ENCODE assay signal across 15 mouse cellular contexts in the genomic region with DNA sequence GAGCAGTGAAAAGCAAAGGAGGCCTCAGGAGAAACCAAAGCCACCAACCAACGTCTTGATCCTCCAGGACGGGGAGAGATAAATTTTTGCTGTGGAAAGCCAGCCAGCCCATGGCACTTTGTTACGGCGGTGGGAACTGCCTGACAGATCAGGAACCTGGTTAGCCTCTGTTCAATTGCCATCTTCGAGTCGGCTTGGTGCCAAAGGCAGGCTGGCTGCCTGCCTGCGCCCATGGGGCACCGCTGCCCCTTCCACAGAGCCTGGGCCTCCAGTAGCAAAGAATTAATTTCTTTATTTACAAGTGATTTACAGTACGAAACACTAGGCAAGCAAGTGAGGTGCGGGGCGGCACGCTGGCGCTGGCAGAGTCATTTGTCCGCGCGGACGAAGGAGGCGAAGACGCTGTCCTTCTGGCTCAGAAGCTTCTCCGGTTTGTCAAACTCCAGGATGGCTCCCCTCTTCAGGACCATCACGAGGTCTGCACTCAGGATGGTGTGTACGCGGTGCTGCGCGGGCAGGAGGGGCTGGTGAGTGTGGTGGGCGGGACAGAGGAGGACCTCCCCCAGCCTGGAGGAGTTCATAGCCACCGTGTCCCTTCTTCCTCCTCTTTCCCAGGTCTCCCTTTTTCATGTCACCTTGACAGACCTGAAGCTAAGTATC. TPM values are rescaled to one million over a fixed set of nuclear protein-coding genes. Genes with fewer than 3 reads are reported as not detected.
DNase-seq lines count a peak whose midpoint lies in the region; ATAC-seq and TF ChIP-seq lines count a peak whose summit lies in the region.
"Had no signal": no experiment of that assay in that cellular context is flagged by ENCODE, and none has a peak within 500 bp of the region (broad histone marks: within the 10 kb centered on the region; RNA-seq: fewer than 3 reads in every experiment).

No protein-coding gene starts in this region.

- no peaks in the 10 kb centered on the region; the same call in 1 of the 2 replicates for H3K36me3 ChIP-seq in forebrain, embryonic 13.5 days (ENCODE audit: poor library complexity, severe bottlenecking)
- no peaks in the 10 kb centered on the region for H3K36me3 ChIP-seq in forebrain, embryonic 10.5 days (replicated peaks)
- 0 out of 2 replicates have a peak, but pooled peaks cover 7% of the 10 kb centered on the region for H3K36me3 ChIP-seq in forebrain, postnatal 0 days (ENCODE audit: insufficient read depth)

- H3K4me2 ChIP-seq in forebrain, embryonic 13.5 days = peak overlapping the region; percentile 14
- peak overlapping the region; percentile 17; the same call in 1 of the 2 replicates for H3K4me2 ChIP-seq in forebrain, postnatal 0 days (ENCODE audit: low read depth)

- DNase-seq in forebrain, embryonic 10.5 days (ENCODE audit: extremely low spot score, low spot score) = no peak
- peak; percentile 63 to 64 for DNase-seq in layer of hippocampus, postnatal 10 days (ENCODE audit: low spot score in 2 of 2)
- DNase-seq in layer of hippocampus, adult 9-10 months (ENCODE audit: low spot score) = no peak
- DNase-seq in cerebellum, adult 18-20 months = peak; percentile 63 to 78
- peak; percentile 64 for DNase-seq in forebrain, postnatal 0 days
- DNase-seq in kidney, adult 9 months = no peak
- DNase-seq in retina, postnatal 1 day = no peak
- DNase-seq: adrenal gland, postnatal 36 days; heart, adult 11 months; liver; right cerebral cortex, postnatal 25 days; thymus, postnatal 14 days had no signal

- TF ChIP-seq CTCF in forebrain, postnatal 0 days (IDR thresholded peaks at IDR 0.05; ENCODE audit: low read depth) = no peak

- no peak for ATAC-seq in forebrain, embryonic 13.5 days
- ATAC-seq in forebrain, postnatal 0 days = no peak
- ATAC-seq: lung, postnatal 0 days had no signal

- no peak overlapping the region for H3K9ac ChIP-seq in forebrain, embryonic 13.5 days
- H3K9ac ChIP-seq in forebrain, postnatal 0 days = no peak overlapping the region

- peaks cover 30% of the 10 kb centered on the region for H3K4me1 ChIP-seq in forebrain, embryonic 13.5 days
- H3K4me1 ChIP-seq in forebrain, embryonic 10.5 days = peaks cover 17% of the 10 kb centered on the region
- peaks cover 19% of the 10 kb centered on the region for H3K4me1 ChIP-seq in forebrain, postnatal 0 days (ENCODE audit: insufficient read depth)

- H3K9me3 ChIP-seq in forebrain, embryonic 13.5 days (replicated peaks) = no peaks in the 10 kb centered on the region
- H3K9me3 ChIP-seq in forebrain, embryonic 10.5 days = no peaks in the 10 kb centered on the region
- no peaks in the 10 kb centered on the region for H3K9me3 ChIP-seq in forebrain, postnatal 0 days (ENCODE audit: low read length)

- 74% methylated on average over 27 of the region's 27 CpGs for WGBS in forebrain, embryonic 13.5 days
- 90% methylated on average over 27 of the region's 27 CpGs for WGBS in forebrain, embryonic 10.5 days
- 48% methylated on average over 27 of the region's 27 CpGs for WGBS in forebrain, postnatal 0 days

- peak overlapping the region; percentile 85 for H3K27ac ChIP-seq in forebrain, embryonic 13.5 days
- H3K27ac ChIP-seq in forebrain, embryonic 10.5 days = no peak overlapping the region
- H3K27ac ChIP-seq in forebrain, postnatal 0 days (ENCODE audit: low read depth, low read length) = peak overlapping the region; percentile 29; the same call in 1 of the 2 replicates

- no peak overlapping the region for H3K4me3 ChIP-seq in forebrain, embryonic 13.5 days
- H3K4me3 ChIP-seq in forebrain, embryonic 10.5 days = no peak overlapping the region
- no peak overlapping the region for H3K4me3 ChIP-seq in forebrain, postnatal 0 days (ENCODE audit: low read depth, low read length)

- no peaks in the 10 kb centered on the region for H3K27me3 ChIP-seq in forebrain, embryonic 13.5 days
- H3K27me3 ChIP-seq in forebrain, embryonic 10.5 days (ENCODE audit: poor library complexity, severe bottlenecking) = peaks cover 12% of the 10 kb centered on the region
- H3K27me3 ChIP-seq in forebrain, postnatal 0 days (ENCODE audit: insufficient read depth, low read length) = no peaks in the 10 kb centered on the region

RNA-seq across cellular contexts. Expression of a gene that starts 3.8 kb away (rescaled TPM):
- 1.1 and 2.6 TPM in 2 replicates for polyA plus RNA-seq in forebrain, embryonic 13.5 days (2015; fragmentation: Nextera tagmentation; extraction: Ambion mirVana)
- polyA plus RNA-seq in forebrain, embryonic 10.5 days (2016; fragmentation: Nextera tagmentation; extraction: Ambion mirVana) = 0.12 and 0.54 TPM in 2 replicates
- 10 to 100 TPM; 17.9 to 18.4 TPM for total RNA-seq in layer of hippocampus, postnatal 10 days (2021)
- total RNA-seq in forebrain, postnatal 0 days (2014; rRNA removed) = 13.1 TPM in 2 replicates
- polyA plus RNA-seq in forebrain, postnatal 0 days (2015; fragmentation: Nextera tagmentation; extraction: Ambion mirVana) = 2.6 TPM in 2 replicates
- total RNA-seq: neutrophil, adult 5-6 weeks had no signal

Comparison
In these comparisons a context has a peak if more than half of its experiments do, and no peak if none do; other contexts are left out.
1. DNase-seq: peak in layer of hippocampus, postnatal 10 days (2 of 2), cerebellum, adult 18-20 months (2 of 2) and forebrain, postnatal 0 days (single experiment); none in forebrain, embryonic 10.5 days (single experiment), layer of hippocampus, adult 9-10 months (single experiment), kidney, adult 9 months (single experiment) and retina, postnatal 1 day (single experiment).